Mouse (Mus musculus) CD4-positive, CD25-positive, alpha-beta regulatory T cell, adult 4 months (primary cell): ENCODE results near the gene Proca1. TPM values are rescaled to one million over a fixed set of nuclear protein-coding genes. Genes with fewer than 3 reads are reported as not detected.

Source experiments
- ATAC-seq: one replicate; pipeline ENCODE4 v1.8.0; 2017
- polyA plus RNA-seq, 2 experiments: library from polyadenylated mRNA; unstranded; fragments of 100-300 nt; shearing (Covaris generic); gene quantifications; one replicate each; pipeline ENCODE4 v1.2.1; 2017

Gene Proca1
- polyA plus RNA-seq, 2 experiments from 2014 or later, result 2.2 to 6.0 TPM

GRCm38 (mm10) chr11:78166161-78166560, 27.0 kb upstream of the Proca1 start:
- no peak for ATAC-seq

GRCm38 (mm10) chr11:78166640-78167039, 26.6 kb upstream of the Proca1 start:
- ATAC-seq, result no peak

- no peak for ATAC-seq
These were observed 25.8 kb upstream of the Proca1 start for GRCm38 (mm10) chr11:78167257-78167959.

- ATAC-seq, result peak; percentile 80
These were observed 24.4 kb upstream of the Proca1 start for GRCm38 (mm10) chr11:78168541-78169468.

- ATAC-seq, result no peak
These were observed 22.9 kb upstream of the Proca1 start for GRCm38 (mm10) chr11:78170306-78170705.

- no peak for ATAC-seq
These were observed 21.9 kb upstream of the Proca1 start for GRCm38 (mm10) chr11:78171328-78171727.

- ATAC-seq, result no peak
These were observed 21.0 kb upstream of the Proca1 start for GRCm38 (mm10) chr11:78172034-78172747.

GRCm38 (mm10) chr11:78172748-78173383, 20.3 kb upstream of the Proca1 start:
- no peak for ATAC-seq

- no peak for ATAC-seq
These were observed 18.7 kb upstream of the Proca1 start for GRCm38 (mm10) chr11:78174506-78174905.

- ATAC-seq, result no peak
These were observed 17.3 kb upstream of the Proca1 start for GRCm38 (mm10) chr11:78175771-78176401.

GRCm38 (mm10) chr11:78176402-78176862, 16.8 kb upstream of the Proca1 start, which contains the start of the genes Nek8 and Tlcd1:
Nek8 (minus strand) TSS chr11:78176675.
Tlcd1 (plus strand) TSS chr11:78176711.
- peak; percentile 71 for ATAC-seq

- peak; percentile 32 for ATAC-seq
These were observed 16.3 kb upstream of the Proca1 start for GRCm38 (mm10) chr11:78176905-78177331.

- no peak for ATAC-seq
These were observed 15.8 kb upstream of the Proca1 start for GRCm38 (mm10) chr11:78177437-78177836.

GRCm38 (mm10) chr11:78177903-78178858, 15.0 kb upstream of the Proca1 start:
- ATAC-seq, result peak; percentile 59

GRCm38 (mm10) chr11:78178859-78179437, 14.2 kb upstream of the Proca1 start:
- ATAC-seq, result no peak

GRCm38 (mm10) chr11:78179438-78179999, 13.7 kb upstream of the Proca1 start:
- ATAC-seq, result no peak

GRCm38 (mm10) chr11:78180081-78180761, 13.0 kb upstream of the Proca1 start:
- no peak for ATAC-seq

GRCm38 (mm10) chr11:78181830-78182357, 11.3 kb upstream of the Proca1 start:
- no peak for ATAC-seq

- ATAC-seq, result no peak
These were observed 10.7 kb upstream of the Proca1 start for GRCm38 (mm10) chr11:78182450-78182849.
